Mouse (Mus musculus): Measurements from ENCODE around the gene Uprt.

- TF ChIP-seq POLR2A (IDR thresholded peaks at IDR 0.05; ENCODE audit: low read depth, low read length) (no peak), CTCF (conservative IDR thresholded peaks at IDR 0.05; ENCODE audit: insufficient read depth, insufficient read length, low read depth, low read length) (no peak)
Observed at GRCm38 (mm10) chrX:104483444-104483808, 808 bp downstream of the Uprt start.

Data from kidney, adult 2 months (tissue).